Mouse (Mus musculus) lung, postnatal 4 days (tissue): ENCODE measurements around the gene Cables2.

Source experiments
- DNase-seq, 2 experiments: peaks; one replicate each; pipeline ENCODE4 v3.0.0; 2021

Cables2 gene

GRCm38 (mm10) chr2:180225044-180225761, 48.1 kb downstream of the Cables2 start:
- DNase-seq, result peak; percentile 65 to 72

DNA sequence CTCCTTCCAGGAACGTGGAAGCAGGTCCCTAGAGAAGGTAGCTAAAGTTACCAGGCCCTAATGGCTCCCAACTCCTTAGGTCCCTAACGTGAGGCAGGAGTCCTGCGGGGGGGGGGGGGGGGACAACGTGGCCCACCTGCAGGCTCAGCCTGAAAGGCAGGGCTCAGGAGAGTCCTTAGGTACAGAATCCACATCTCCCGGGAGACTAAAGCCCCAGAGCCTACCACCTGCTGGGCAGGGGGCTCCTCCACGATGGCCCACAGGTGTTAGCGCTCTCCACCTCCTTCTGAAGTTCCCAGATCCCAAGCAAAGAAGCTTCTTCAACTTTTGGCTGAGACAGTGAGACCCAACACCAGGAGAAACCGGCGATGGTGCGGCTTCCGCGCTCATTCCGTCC, 48.7 kb downstream of the Cables2 start:
- DNase-seq, result no peak

DNA sequence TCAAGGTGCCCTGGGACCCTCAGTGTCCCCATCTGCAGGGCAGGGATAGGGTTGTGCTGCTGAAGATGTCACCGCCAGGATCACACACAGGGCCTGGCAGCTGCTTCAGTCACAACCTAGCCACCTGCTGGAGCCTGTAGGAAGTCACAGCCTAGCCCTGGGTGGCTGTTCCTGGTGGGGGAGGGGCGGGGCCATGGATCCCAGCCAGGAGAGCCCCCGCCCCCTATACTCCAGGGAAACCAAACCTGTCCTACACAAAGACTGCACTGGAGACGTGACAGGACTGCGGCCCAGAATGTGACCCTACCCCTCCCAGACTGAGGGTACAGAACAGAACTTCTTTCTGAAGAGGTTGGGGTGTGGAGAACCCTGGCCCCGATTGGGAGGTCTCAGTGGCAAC, 51.0 kb downstream of the Cables2 start:
- DNase-seq, result peak; percentile 81 to 86

GRCm38 (mm10) chr2:180221051-180221450, 52.2 kb downstream of the Cables2 start:
- DNase-seq, result peak; percentile 29 to 34

GRCm38 (mm10) chr2:180220165-180220564, 53.1 kb downstream of the Cables2 start:
- peak; percentile 54 to 83 for DNase-seq

DNA sequence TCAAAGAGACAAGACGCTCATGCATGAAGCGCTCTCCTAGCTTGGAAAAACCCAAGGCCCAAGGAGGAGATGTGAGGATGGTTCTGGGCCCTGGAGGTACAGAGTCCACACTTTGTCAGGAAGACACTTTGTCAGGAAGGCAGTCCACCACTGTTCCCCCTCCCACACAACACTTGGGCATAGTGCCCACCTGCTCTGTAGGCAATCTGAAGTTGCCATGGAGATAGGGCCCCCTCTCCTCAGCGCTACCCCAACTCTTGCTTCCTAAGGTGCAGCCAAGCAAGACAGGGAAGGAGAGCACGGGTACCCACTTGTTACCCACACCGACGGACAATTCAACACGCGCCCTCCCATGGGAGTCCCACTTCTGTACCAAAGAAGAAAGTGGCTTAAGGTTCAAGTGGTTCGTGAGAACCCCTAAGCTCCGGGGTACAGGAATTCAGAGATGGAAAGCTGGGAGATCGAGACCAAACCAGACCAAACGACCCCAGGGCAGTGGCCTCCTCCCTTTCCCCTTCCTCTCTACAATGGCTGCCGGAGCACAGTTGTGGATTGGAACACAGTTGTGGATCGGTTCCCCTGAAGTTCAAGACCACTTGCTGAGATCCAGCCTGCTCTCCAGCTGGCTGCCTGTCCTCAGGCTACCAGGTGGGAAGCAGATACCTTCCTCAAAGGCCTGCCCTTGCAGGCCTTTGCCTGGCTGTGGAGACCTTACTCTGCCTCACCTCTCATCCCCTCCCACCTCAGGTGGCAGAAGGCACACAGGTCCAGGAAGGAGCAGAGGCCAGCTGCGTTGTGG, 54.0 kb downstream of the Cables2 start:
- peak; percentile 13 to 24 for DNase-seq

DNA sequence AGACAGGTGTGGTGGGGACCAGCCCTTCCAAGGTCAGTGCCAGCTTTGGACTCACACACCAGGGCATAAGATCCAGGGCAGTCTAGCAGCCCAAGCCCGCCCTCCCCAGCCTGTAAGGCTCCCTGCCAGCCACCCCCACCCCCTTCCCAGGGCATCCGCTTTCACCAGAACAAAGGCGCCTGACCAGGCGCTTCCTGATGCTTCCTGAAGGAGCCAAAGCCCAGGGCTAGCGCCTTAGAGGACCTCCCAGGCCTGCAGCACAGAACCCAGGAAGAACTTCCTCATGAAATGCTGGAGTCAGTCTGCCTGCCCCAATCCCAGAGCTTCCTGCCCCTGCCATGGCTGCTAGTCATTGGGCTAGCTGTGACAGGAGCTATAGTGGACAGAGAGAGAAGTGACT, 54.6 kb downstream of the Cables2 start:
- peak; percentile 74 to 86 for DNase-seq

DNA sequence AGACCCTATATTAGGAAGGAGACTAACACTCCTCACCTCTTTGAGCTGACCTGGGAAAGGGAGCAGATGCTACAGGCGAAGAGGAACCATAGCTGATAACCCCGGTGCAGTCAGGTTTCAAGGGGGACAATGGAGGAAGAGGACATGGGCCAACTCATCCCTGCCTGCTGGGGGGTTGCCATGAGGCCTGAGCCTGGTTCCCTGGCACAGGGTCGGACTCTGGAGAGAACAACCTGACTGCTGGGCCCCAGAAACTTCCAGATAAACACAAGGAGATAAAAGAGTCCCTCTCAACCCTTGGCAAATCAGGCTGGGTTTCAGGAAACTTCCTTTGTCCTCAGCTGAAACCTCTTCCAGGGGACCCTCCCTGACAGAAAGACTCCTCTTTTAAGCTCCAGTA, 55.1 kb downstream of the Cables2 start:
- DNase-seq, result peak in 1 of 2 experiments; percentile 45

- peak; percentile 83 to 90 for DNase-seq
Measured at GRCm38 (mm10) chr2:180217587-180217986, 55.7 kb downstream of the Cables2 start.

DNA sequence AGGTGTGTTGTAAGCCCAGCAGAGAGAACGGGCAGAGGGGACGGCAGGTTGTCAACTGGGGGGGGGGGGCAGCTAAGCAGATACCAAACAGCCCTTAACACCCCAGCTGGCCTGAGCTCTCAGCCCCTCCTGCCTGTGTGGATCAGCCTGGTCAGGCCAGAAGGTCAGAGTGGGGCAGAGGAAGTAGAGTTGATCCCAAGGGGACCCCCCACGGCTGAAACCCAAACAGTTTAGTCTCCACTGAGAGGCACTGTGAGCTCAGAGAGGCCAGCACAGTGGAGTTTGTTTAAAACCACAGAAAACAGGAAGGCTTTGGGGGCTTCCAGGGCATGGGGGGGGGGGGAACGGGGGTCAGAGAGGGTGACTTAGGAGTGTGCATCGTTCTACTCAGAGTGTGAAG, 56.4 kb downstream of the Cables2 start:
- DNase-seq, result peak in 1 of 2 experiments; percentile 63

- peak; percentile 74 to 83 for DNase-seq
Measured at GRCm38 (mm10) chr2:180215951-180216350, 57.3 kb downstream of the Cables2 start.

DNA sequence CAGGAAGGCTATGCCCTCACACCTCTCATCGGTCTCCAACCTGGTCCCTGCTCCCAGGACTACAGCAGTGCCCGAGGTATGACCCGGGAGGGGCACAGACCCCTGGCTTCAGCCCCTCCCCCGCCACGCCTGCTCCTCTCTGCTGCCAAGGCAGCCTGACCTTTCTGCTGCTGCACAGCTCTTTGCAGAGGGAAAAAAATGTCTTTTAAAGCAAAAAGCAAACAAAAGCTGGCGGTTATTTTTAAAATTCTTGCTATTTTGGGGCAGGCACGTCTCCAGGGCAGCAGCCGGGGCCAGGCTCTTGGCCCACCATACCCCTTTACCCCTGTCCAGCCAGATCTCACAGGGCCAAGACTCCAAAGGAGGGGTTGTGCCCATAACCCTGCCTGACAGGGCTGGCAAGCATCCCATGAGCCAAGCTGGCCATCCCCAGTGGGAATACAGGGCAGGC, 58.3 kb downstream of the Cables2 start:
- peak in 1 of 2 experiments; percentile 85 for DNase-seq

DNA sequence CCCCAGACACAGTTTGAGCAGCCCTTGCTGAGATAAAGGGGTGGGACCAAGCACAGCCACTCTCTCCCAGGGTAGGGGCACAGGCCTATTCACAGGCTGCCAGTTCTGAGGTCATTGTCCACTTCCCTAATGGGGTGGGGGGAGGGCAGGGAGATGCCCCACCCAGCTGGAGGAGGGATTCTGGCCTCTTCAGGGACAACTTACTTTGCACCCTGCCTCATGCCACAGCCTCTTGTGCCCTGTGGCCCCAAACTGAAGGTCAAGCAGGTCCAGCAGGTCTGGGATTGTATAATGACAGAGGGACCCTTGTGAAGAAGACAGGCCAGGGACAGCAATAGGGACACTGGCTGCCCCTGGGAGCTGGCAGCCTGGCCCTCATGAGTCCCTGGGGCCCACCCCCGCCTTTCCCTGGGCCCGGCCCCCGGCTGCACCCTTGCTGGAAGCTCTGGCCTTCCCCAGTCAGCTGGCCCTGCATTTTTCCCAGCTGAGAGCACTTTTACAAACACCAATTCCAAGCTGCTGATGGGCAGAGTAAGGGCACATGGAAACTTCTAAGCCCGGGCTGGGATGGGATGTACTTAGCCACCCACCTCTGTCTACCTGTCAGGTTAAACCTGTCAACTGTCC, 58.8 kb downstream of the Cables2 start:
- DNase-seq, result peak in 1 of 2 experiments; percentile 82

DNA sequence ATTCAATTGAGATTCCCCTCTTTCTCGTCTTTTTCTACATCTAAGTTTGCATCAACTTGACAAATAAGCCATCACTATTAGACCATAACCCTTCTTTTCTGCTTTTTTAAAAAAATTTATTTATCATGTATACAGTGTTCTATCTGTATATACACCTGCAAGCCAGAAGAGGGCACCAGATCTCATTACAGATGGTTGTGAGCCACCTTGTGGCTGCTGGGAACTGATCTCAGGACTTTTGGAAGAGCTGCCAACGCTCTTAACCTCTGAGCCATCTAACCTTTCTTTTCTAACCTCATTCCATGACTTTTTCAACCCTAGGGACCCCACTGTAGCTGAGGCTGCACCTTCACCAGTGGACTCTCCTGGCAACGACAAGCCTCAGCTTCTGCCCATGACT, 61.0 kb downstream of the Cables2 start:
- no peak for DNase-seq

DNA sequence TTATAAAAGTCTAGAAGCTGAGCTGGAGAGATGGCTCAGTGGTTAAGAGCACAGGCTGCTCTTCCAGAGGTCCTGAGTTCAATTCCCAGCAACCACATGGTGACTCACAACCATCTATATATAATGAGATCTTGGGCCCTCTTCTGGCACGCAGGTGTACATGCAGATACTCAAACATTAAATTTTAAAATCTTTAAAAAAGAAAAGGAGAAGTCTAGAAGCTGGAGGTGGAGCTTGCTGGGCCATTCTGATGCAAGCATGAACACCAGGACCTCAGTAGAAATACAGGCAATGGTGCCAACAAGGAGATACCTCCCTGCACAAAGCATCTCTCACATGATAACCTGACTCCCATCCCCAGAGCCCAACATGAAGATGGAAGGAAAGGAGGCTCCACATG, 64.3 kb downstream of the Cables2 start:
- no peak for DNase-seq
